Mouse (Mus musculus) midbrain, embryonic 11.5 days (tissue): ENCODE measurements around the gene Mex3b. TPM values are rescaled to one million over a fixed set of nuclear protein-coding genes. Genes with fewer than 3 reads are reported as not detected.

Experiments
- ATAC-seq: fragments of 200-750 bp; cut with Nextera tagmentation; 2 replicates; pipeline ENCODE4 v1.8.0; 2017; ENCODE audit warnings: moderate TSS enrichment, moderate library complexity; ENCODE audit not compliant: low FRiP score
- DNase-seq: peaks from one replicate; pipeline ENCODE4 v3.0.0; 2015; ENCODE audit warnings: low spot score; ENCODE audit errors: missing footprints
- H3K27ac ChIP-seq: fragments of 300-500 bp; sonication (generic); 2 replicates; pipeline ENCODE4 v1.5.1; 2014; ENCODE audit warnings: low read depth, low read length
- H3K27me3 ChIP-seq: fragments of 300-500 bp; sonication (generic); 2 replicates; pipeline ENCODE4 v1.6.1; 2014; ENCODE audit warnings: mild to moderate bottlenecking, low read length, moderate library complexity, mixed read lengths; ENCODE audit not compliant: control insufficient read depth, insufficient read depth
- H3K36me3 ChIP-seq: fragments of 300-500 bp; sonication (generic); 2 replicates; pipeline ENCODE4 v1.6.1; 2014; ENCODE audit warnings: mild to moderate bottlenecking, low read length, moderate library complexity, mixed read lengths; ENCODE audit not compliant: control insufficient read depth, insufficient read depth
- H3K4me1 ChIP-seq: fragments of 300-500 bp; sonication (generic); 2 replicates; pipeline ENCODE4 v1.6.1; 2014; ENCODE audit warnings: low read length; ENCODE audit not compliant: control insufficient read depth, insufficient read depth
- H3K4me2 ChIP-seq: fragments of 300-500 bp; sonication (generic); 2 replicates; pipeline ENCODE4 v1.6.1; 2014; ENCODE audit warnings: mild to moderate bottlenecking, moderate library complexity
- H3K4me3 ChIP-seq: fragments of 300-500 bp; sonication (generic); 2 replicates; pipeline ENCODE4 v1.5.1; 2014; ENCODE audit warnings: low read depth, low read length
- H3K9ac ChIP-seq: fragments of 300-500 bp; sonication (generic); 2 replicates; pipeline ENCODE4 v1.6.1; 2014; ENCODE audit warnings: low read length
- H3K9me3 ChIP-seq: fragments of 300-500 bp; sonication (generic); 2 replicates; pipeline ENCODE4 v1.6.1; 2016; ENCODE audit warnings: low read length; ENCODE audit not compliant: control insufficient read depth
- WGBS: fragments of 180-500 bp; shearing (Covaris S2); extraction: QIAGEN DNeasy Blood & Tissue Kit; methylation state at CpG from one replicate; pipeline ENCODE4 v1.1.7; 2014; 5-methylcytosine and 5-hydroxymethylcytosine counted together
- polyA plus RNA-seq: library from polyadenylated mRNA; unstranded; fragments of >200 nt; fragmentation: Nextera tagmentation; extraction: Ambion mirVana; gene quantifications from 2 replicates; pipeline ENCODE4 v1.2.1, GENCODE M21; 2014

Mex3b gene
- polyA plus RNA-seq, 1 experiment from 2014 or later: 35.5 TPM

DNA sequence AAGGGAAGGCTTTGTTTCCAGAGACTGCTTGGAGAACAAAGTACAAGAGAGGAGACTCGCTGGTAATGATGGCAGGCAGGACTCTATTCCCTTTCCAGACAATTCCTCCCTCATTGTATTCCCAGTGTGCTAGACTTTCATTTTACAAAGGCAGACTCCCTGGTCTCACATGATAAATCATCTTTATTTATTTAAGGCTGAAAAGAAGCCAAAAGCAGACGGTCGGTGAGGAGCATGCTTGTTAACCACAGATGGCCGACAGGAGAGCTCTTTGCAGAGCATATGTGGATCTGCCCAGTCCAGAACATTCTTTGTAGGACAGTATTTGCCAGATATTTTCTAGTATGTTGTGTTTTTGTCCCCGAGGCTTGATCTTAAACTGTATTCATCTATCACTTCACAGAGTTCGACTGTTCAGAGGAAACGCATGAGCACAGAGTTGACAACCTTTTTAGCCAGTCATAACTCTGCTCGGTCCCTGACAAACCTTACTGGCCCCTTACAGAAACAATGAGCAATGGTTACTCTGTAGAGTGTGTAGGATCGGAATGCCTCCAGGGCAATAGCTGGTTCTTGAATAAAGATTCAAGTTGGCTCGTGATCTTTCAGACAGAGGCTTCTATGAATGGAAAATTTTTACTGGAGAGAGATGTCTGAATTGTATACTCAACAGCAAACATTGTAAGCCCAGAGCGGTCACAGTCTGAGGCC is 28.0 kb upstream of the Mex3b start:
- Histone ChIP-seq H3K4me2 (no peak overlapping the region), H3K9me3 (no peaks in the 10 kb centered on the region), H3K27ac (no peak overlapping the region), H3K9ac (no peak overlapping the region), H3K36me3 (no peaks in the 10 kb centered on the region), H3K4me3 (no peak overlapping the region), H3K4me1 (peaks cover 6% of the 10 kb centered on the region), H3K27me3 (no peaks in the 10 kb centered on the region)
- ATAC-seq (no peak), DNase-seq (no peak)
- WGBS: 81% methylated on average over 11 of the region's 11 CpGs

DNA sequence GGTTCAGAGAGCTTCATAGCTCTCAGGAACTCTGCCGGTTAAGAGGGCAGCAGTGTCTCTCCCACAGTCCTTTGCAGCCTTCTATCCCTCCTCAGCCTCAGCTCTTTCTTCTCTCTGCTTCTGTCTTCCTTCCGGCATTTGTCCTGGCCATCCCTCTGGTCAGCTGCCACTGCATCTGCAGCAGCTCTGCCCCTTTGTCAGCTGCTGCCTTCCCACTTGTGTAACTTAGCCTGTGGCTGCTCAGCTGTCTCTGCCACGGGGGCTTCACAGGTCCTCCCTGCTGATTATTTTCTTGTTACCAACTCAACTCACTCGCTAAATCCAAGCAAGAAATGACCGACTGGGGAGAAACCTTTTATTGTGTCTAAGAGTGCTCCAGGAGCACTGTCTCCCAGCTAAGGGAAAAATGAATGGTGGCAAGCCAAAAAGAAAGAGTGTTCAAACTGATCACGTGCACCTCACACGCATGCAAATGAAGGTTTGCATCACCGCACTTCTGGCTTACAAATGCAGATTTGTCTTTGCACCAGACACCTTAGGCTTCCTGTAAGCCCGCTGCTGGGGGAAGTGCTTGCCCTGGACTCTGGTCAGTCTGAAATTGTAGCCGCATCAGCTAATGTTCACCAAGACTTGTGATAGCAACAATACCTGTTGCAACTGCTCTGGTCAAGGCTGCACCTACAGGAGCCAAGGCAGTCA is 24.8 kb upstream of the Mex3b start:
- no peaks in the 10 kb centered on the region for H3K27me3 ChIP-seq
- no peak overlapping the region; the same call in 1 of the 2 replicates for H3K9ac ChIP-seq
- 42% methylated on average over 10 of the region's 10 CpGs for WGBS
- H3K9me3 ChIP-seq: no peaks in the 10 kb centered on the region
- no peak overlapping the region for H3K4me3 ChIP-seq
- peaks cover 6% of the 10 kb centered on the region for H3K4me1 ChIP-seq
- DNase-seq: no peak
- no peak overlapping the region for H3K4me2 ChIP-seq
- peak; percentile 35 for ATAC-seq
- no peaks in the 10 kb centered on the region for H3K36me3 ChIP-seq
- peak overlapping the region; percentile 30 for H3K27ac ChIP-seq

DNA sequence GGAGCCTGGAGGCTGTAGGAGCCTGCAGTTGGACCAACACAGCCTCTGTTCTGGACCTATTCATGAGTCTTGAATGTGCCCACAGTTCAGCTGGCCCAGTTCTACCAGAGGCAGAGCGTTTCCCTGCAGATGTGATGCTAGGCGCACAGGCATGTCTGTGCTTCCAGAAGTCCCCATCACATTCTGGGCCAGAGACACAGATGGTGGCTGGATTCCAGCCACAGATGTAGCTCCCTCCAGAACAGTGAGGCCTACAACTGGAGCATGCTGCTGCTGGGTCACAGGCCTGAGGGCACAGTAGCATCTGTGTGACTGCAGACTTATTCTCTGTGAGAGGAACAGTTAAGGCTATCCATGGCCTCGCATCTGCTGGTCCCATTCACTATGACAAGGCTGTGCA is 16.4 kb upstream of the Mex3b start:
- ATAC-seq (no peak), DNase-seq (no peak)
- Histone ChIP-seq H3K27ac (no peak overlapping the region), H3K4me2 (no peak overlapping the region), H3K4me1 (0 out of 2 replicates have a peak, but pooled peaks cover 2% of the 10 kb centered on the region), H3K27me3 (no peaks in the 10 kb centered on the region), H3K4me3 (no peak overlapping the region), H3K9me3 (no peaks in the 10 kb centered on the region), H3K36me3 (no peaks in the 10 kb centered on the region), H3K9ac (no peak overlapping the region)
- WGBS: 90% methylated on average over 3 of the region's 3 CpGs

DNA sequence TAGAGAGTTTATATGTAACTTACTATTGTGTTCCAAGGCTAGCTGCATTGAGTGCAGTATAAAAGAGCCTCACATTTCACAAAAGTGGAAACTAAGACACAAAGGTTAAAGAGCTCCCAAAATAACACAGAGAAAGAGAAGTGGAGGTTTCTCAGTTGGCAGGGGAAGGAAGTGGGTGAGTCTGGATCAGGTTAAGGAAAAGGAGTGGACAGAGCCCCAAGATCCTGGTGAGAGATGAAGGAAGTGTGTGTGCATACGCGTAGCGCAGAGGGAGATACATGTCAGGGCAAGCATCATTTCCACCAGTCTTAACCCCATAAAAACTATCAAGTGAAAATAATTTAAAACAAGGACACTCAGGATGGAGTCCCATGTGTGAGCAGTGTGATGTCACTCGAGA is 15.5 kb upstream of the Mex3b start:
- no peaks in the 10 kb centered on the region for H3K9me3 ChIP-seq
- H3K27ac ChIP-seq: no peak overlapping the region
- no peak overlapping the region for H3K4me3 ChIP-seq
- H3K36me3 ChIP-seq: no peaks in the 10 kb centered on the region
- ATAC-seq (no peak), DNase-seq (no peak)
- H3K4me1 ChIP-seq: 0 out of 2 replicates have a peak, but pooled peaks cover 2% of the 10 kb centered on the region
- no peaks in the 10 kb centered on the region for H3K27me3 ChIP-seq
- 95% methylated on average over 4 of the region's 4 CpGs for WGBS
- no peak overlapping the region for H3K4me2 ChIP-seq
- H3K9ac ChIP-seq: no peak overlapping the region

DNA sequence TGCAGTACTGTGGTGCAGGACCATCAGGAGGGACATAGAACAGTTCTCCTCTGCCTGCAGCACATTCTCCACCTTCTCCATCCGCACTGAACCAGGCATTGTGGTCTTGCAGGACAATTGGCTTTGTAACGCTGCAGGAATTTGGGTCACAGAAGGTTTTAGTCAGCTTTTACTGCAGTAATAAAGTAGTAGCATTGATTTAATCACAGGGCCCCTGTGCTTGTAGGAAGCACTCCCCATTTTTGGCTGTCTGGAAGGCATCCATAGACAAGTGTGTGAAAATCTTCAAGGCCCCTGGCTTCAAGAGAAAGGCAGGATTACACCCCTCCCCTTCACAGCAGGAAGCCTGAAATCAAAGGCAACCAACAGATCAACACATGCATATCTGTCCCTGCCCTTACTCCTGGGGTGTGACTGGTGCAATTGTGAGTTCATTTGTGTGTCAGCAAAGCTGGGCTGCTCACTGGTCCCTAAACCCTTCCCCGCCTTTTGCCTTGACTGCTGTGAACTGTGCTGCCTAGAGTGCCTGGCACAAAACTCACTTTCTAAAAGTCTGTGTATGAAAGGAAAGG is 12.9 kb upstream of the Mex3b start:
- Histone ChIP-seq H3K27me3 (no peaks in the 10 kb centered on the region), H3K4me3 (no peak overlapping the region), H3K9ac (no peak overlapping the region), H3K4me2 (no peak overlapping the region), H3K4me1 (0 out of 2 replicates have a peak, but pooled peaks cover 2% of the 10 kb centered on the region), H3K27ac (no peak overlapping the region), H3K9me3 (no peaks in the 10 kb centered on the region), H3K36me3 (no peaks in the 10 kb centered on the region)
- ATAC-seq (peak; percentile 55), DNase-seq (peak; percentile 87)
- WGBS: 10% methylated on average over 3 of the region's 3 CpGs

DNA sequence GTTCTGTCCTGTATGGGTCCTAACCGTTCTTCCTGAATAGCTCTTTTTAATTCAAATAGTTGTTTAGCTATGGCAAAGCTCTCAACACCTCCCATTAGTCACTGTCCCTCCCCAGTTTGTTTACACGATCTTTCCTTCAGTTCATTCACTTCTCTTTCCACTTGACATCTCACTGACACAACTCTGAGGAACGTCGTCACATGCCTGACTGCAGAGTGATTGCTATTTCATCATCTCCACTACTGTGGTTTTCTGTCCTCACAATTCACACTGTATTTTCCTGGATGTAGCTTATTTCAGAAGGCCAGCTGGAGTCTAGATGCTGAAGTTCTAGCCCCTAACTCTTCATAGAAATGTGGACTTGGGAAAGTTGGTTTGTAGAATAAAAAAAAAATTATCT is 8.5 kb upstream of the Mex3b start:
- no peak for DNase-seq
- Histone ChIP-seq H3K27me3 (no peaks in the 10 kb centered on the region), H3K27ac (no peak overlapping the region), H3K4me2 (no peak overlapping the region), H3K36me3 (no peaks in the 10 kb centered on the region), H3K9ac (no peak overlapping the region), H3K4me1 (0 out of 2 replicates have a peak, but pooled peaks cover 2% of the 10 kb centered on the region), H3K4me3 (no peak overlapping the region), H3K9me3 (no peaks in the 10 kb centered on the region)
- no peak for ATAC-seq
- 73% methylated on average over 4 of the region's 4 CpGs for WGBS

DNA sequence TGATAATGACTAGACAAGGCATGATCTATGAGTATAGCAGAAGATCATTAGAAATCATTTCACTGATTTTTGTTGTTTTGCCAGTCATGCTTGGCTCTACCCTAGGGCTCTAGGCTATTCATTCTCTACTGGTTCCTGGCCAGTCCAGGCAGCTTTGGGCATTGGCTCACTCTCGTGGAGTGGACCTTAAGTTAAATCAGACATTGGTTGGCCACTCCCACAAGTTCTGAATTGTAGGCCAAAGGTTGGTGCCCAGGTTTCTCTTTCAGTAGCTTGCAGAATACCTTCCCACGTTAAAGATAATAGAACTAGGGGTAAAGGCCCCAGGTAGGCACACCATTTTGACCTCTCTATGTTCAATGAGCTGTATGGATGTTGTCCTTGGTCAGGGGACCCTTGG is 6.5 kb upstream of the Mex3b start:
- 78% methylated on average over 2 of the region's 2 CpGs for WGBS
- no peak overlapping the region for H3K4me3 ChIP-seq
- ATAC-seq (no peak), DNase-seq (no peak)
- H3K4me1 ChIP-seq: peaks cover 9% of the 10 kb centered on the region
- H3K27ac ChIP-seq: no peak overlapping the region
- no peak overlapping the region for H3K9ac ChIP-seq
- no peak overlapping the region for H3K4me2 ChIP-seq
- no peaks in the 10 kb centered on the region for H3K9me3 ChIP-seq
- H3K27me3 ChIP-seq: no peaks in the 10 kb centered on the region
- no peaks in the 10 kb centered on the region for H3K36me3 ChIP-seq

DNA sequence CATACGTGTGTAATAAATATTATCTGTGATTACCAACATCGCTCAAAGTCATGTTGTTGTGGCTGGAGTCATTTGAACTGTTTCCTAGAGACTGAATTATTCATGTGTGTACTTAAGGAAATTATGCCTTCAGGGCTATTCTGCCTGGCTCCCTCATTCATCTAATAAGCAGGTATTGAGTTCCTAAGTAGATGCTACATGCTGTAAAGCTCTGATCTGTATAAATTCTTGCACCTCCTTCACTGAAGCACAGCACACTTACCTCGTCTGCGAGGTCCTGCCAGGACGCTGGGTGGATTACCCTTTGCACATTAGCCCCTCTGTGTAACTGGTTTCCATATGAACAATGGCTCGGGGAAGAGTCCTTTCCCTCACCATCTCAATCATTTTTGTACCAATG is 3.8 kb upstream of the Mex3b start:
- DNase-seq: no peak
- Histone ChIP-seq H3K9me3 (no peaks in the 10 kb centered on the region), H3K4me3 (no peak overlapping the region), H3K9ac (no peak overlapping the region), H3K4me2 (no peak overlapping the region), H3K36me3 (no peaks in the 10 kb centered on the region), H3K27me3 (no peaks in the 10 kb centered on the region), H3K4me1 (peaks cover 9% of the 10 kb centered on the region), H3K27ac (no peak overlapping the region; the same call in 1 of the 2 replicates)
- 39% methylated on average over 6 of the region's 6 CpGs for WGBS
- ATAC-seq: no peak
